Mouse (Mus musculus) activated CD4-positive, CD25-positive, alpha-beta regulatory T cell, adult 9 weeks (primary cell): ENCODE measurements around the gene Cox18. TPM values are rescaled to one million over a fixed set of nuclear protein-coding genes. Genes with fewer than 3 reads are reported as not detected.

Experiments
- polyA plus RNA-seq: library from polyadenylated mRNA; unstranded; fragments of 100-300 nt; shearing (Covaris generic); gene quantifications from one replicate; pipeline ENCODE4 v1.2.1, GENCODE M21; 2017

Cox18 gene
- polyA plus RNA-seq: 21.5 TPM

GRCm38 (mm10) chr5:90223534-90224381 is at the start of gene Cox18:
Cox18 (minus strand) TSS chr5:90224001.

Other genes starting within 250 kb of the Cox18 start
- 27.7 TPM for gene Ankrd17, start 142.6 kb upstream of the Cox18 start, polyA plus RNA-seq
- gene Gm9958, start 143.2 kb upstream of the Cox18 start, polyA plus RNA-seq: 0.71 TPM
- not detected for gene Alb, start 236.9 kb upstream of the Cox18 start, polyA plus RNA-seq